Mouse (Mus musculus) testis, postnatal 10 days (tissue): ENCODE measurements around the gene Chd5.
A peak's percentile ranks its signal among the peaks of the same experiment; 100 is the strongest.

ENCODE experiments used
- DNase-seq: peaks from one replicate; pipeline ENCODE4 v3.0.0; 2021; ENCODE audit warnings: low spot score

Chd5 gene

GRCm38 (mm10) chr4:152317631-152318033, 20.8 kb upstream of the Chd5 start:
- no peak for DNase-seq

GRCm38 (mm10) chr4:152318517-152319234, 19.8 kb upstream of the Chd5 start, which contains the start of gene Rnf207:
Rnf207 (minus strand) TSS chr4:152318993.
- peak; percentile 76 for DNase-seq

- no peak for DNase-seq
These were observed 17.0 kb upstream of the Chd5 start for GRCm38 (mm10) chr4:152321464-152321863.

GRCm38 (mm10) chr4:152324641-152325562, 13.5 kb upstream of the Chd5 start:
- DNase-seq: no peak

- DNase-seq: peak; percentile 87
These were observed 12.7 kb upstream of the Chd5 start, which contains the start of gene Rpl22 for GRCm38 (mm10) chr4:152325574-152326411. Rpl22 (plus strand) TSS chr4:152325742.

- DNase-seq: no peak
These were observed 11.9 kb upstream of the Chd5 start for GRCm38 (mm10) chr4:152326543-152326942.

- DNase-seq: peak; percentile 72
These were observed 9.8 kb upstream of the Chd5 start for GRCm38 (mm10) chr4:152328691-152329090.

- peak; percentile 82 for DNase-seq
These were observed 5.5 kb upstream of the Chd5 start for GRCm38 (mm10) chr4:152332952-152333351.

GRCm38 (mm10) chr4:152333587-152333986, 4.9 kb upstream of the Chd5 start:
- DNase-seq: no peak

- no peak for DNase-seq
These were observed 679 bp upstream of the Chd5 start for GRCm38 (mm10) chr4:152337772-152338171.

- DNase-seq: no peak
These were observed 891 bp downstream of the Chd5 start for GRCm38 (mm10) chr4:152339293-152339790.

- DNase-seq: peak; percentile 71
These were observed 2.3 kb downstream of the Chd5 start for GRCm38 (mm10) chr4:152340584-152341284.

GRCm38 (mm10) chr4:152343296-152343695, 4.8 kb downstream of the Chd5 start:
- DNase-seq: no peak

- DNase-seq: no peak
These were observed 6.2 kb downstream of the Chd5 start for GRCm38 (mm10) chr4:152344651-152345050.

GRCm38 (mm10) chr4:152345120-152345889, 6.9 kb downstream of the Chd5 start:
- no peak for DNase-seq

- no peak for DNase-seq
These were observed 11.5 kb downstream of the Chd5 start for GRCm38 (mm10) chr4:152349837-152350381.

GRCm38 (mm10) chr4:152350722-152351421, 12.4 kb downstream of the Chd5 start:
- DNase-seq: no peak

- no peak for DNase-seq
These were observed 13.2 kb downstream of the Chd5 start for GRCm38 (mm10) chr4:152351422-152352305.
